ENCODE assay signal across 19 mouse cellular contexts in genomic region chr16:31609394-31610172, GRCm38 (mm10). TPM values are rescaled to one million over a fixed set of nuclear protein-coding genes. Genes with fewer than 3 reads are reported as not detected.
A peak's percentile ranks its signal among the peaks of the same experiment; 100 is the strongest.
DNase-seq lines count a peak whose midpoint lies in the region; ATAC-seq and TF ChIP-seq lines count a peak whose summit lies in the region.
"Had no signal": no experiment of that assay in that cellular context is flagged by ENCODE, and none has a peak within 500 bp of the region (broad histone marks: within the 10 kb centered on the region; RNA-seq: fewer than 3 reads in every experiment).

No protein-coding gene starts in this region.

- peak; percentile 33; the same call in 1 of the 2 replicates for TF ChIP-seq EP300 in liver, embryonic 14.5 days (IDR thresholded peaks at IDR 0.05; ENCODE audit: low read depth)

- 64% methylated on average over 10 of the region's 10 CpGs for WGBS in heart, embryonic 13.5 days
- 36% methylated on average over 10 of the region's 10 CpGs for WGBS in liver, embryonic 14.5 days (ENCODE audit: insufficient replicate concordance)

- H3K9ac ChIP-seq in heart, embryonic 13.5 days, result no peak overlapping the region
- peak overlapping the region; percentile 24; the same call in 1 of the 2 replicates for H3K9ac ChIP-seq in liver, embryonic 14.5 days (replicated peaks)
- H3K9ac ChIP-seq: embryonic facial prominence, embryonic 13.5 days; neural tube, embryonic 13.5 days had no signal

- TF ChIP-seq CTCF in G1E (IDR thresholded peaks at IDR 0.05; ENCODE audit: low read depth, low read length), result no peak
- no peak for TF ChIP-seq CTCF in embryonic fibroblast, embryonic 13.5 days (IDR thresholded peaks at IDR 0.05; ENCODE audit: borderline replicate concordance, insufficient read depth, low read length)
- no peak for TF ChIP-seq CTCF in liver, embryonic 14.5 days (IDR thresholded peaks at IDR 0.05; ENCODE audit: low read depth)

- H3K4me3 ChIP-seq in heart, embryonic 13.5 days, result no peak overlapping the region
- H3K4me3 ChIP-seq in G1E (ENCODE audit: low read depth, low read length), result no peak overlapping the region; the same call in 1 of the 2 replicates
- no peak overlapping the region for H3K4me3 ChIP-seq in embryonic fibroblast, embryonic 13.5 days (ENCODE audit: insufficient read depth, low read length)
- H3K4me3 ChIP-seq in liver, embryonic 14.5 days (ENCODE audit: insufficient read depth in 1 of 2, low read depth in 2 of 2, low read length in 2 of 2), result peak overlapping the region in 1 of 2 experiments; percentile 18; a peak in 1 of 4 replicates
- H3K4me3 ChIP-seq: embryonic facial prominence, embryonic 13.5 days; heart, adult 2 months; neural tube, embryonic 13.5 days had no signal

- intact Hi-C loops in heart, postnatal 36 days (cut with DNase I), result no loop called here
- intact Hi-C loops in left cerebral cortex, postnatal 14 days (cut with DNase I), result no loop called here

- no peaks in the 10 kb centered on the region for H3K9me3 ChIP-seq in heart, embryonic 13.5 days
- no peaks in the 10 kb centered on the region for H3K9me3 ChIP-seq in G1E (replicated peaks)
- no peaks in the 10 kb centered on the region for H3K9me3 ChIP-seq in liver, embryonic 14.5 days (ENCODE audit: control insufficient read depth, low read length)
- H3K9me3 ChIP-seq: embryonic facial prominence, embryonic 13.5 days; neural tube, embryonic 13.5 days had no signal

- peaks cover 21% of the 10 kb centered on the region for H3K4me1 ChIP-seq in heart, embryonic 13.5 days
- peaks cover 22% of the 10 kb centered on the region for H3K4me1 ChIP-seq in G1E (ENCODE audit: insufficient read depth, low read depth, low read length)
- no peaks in the 10 kb centered on the region for H3K4me1 ChIP-seq in embryonic fibroblast, embryonic 13.5 days (ENCODE audit: control insufficient read depth, insufficient read depth, low read length)
- peaks cover 39 to 51% of the 10 kb centered on the region in 2 experiments for H3K4me1 ChIP-seq in liver, embryonic 14.5 days (replicated peaks; ENCODE audit: control insufficient read depth in 2 of 2, insufficient read depth in 2 of 2, low read length in 1 of 2)

- no peaks in the 10 kb centered on the region for H3K36me3 ChIP-seq in heart, embryonic 13.5 days
- no peaks in the 10 kb centered on the region for H3K36me3 ChIP-seq in G1E (replicated peaks)
- no peaks in the 10 kb centered on the region for H3K36me3 ChIP-seq in liver, embryonic 14.5 days (replicated peaks; ENCODE audit: control insufficient read depth, insufficient read depth, low read depth)
- H3K36me3 ChIP-seq: embryonic facial prominence, embryonic 13.5 days; neural tube, embryonic 13.5 days had no signal

- ATAC-seq in heart, embryonic 13.5 days (ENCODE audit: extremely low read depth, insufficient number of reproducible peaks, low FRiP score, low TSS enrichment), result no peak
- ATAC-seq in G1E (ENCODE audit: extremely low read depth, insufficient number of reproducible peaks, low FRiP score, poor library complexity, severe bottlenecking), result peak; percentile 34; the same call in 1 of the 2 replicates
- ATAC-seq in liver, embryonic 14.5 days (ENCODE audit: insufficient read depth), result peak; percentile 82
- no peak for ATAC-seq in activated CD4-positive, CD25-positive, alpha-beta regulatory T cell, adult 4 months
- ATAC-seq: CD4-positive, CD25-positive, alpha-beta regulatory T cell, adult 4 months; forebrain, embryonic 16.5 days; Patski had no signal

- H3K27ac ChIP-seq in heart, embryonic 13.5 days (replicated peaks), result peak overlapping the region; percentile 42; the same call in 1 of the 2 replicates
- peak overlapping the region; percentile 71 for H3K27ac ChIP-seq in embryonic fibroblast, embryonic 13.5 days (ENCODE audit: insufficient read depth, low read length)
- peak overlapping the region; percentile 58 for H3K27ac ChIP-seq in liver, embryonic 14.5 days
- H3K27ac ChIP-seq: heart, adult 2 months; kidney, postnatal 0 days; macrophage had no signal

- TF ChIP-seq POLR2A in embryonic fibroblast, embryonic 13.5 days (IDR thresholded peaks at IDR 0.05; ENCODE audit: low read depth, low read length), result no peak

- H3K27me3 ChIP-seq in heart, embryonic 13.5 days (replicated peaks), result no peaks in the 10 kb centered on the region
- peaks cover 16% of the 10 kb centered on the region for H3K27me3 ChIP-seq in G1E (ENCODE audit: insufficient read depth, low read length)
- H3K27me3 ChIP-seq in liver, embryonic 14.5 days (ENCODE audit: control insufficient read depth, insufficient read depth, low read length), result no peaks in the 10 kb centered on the region
- H3K27me3 ChIP-seq: embryonic facial prominence, embryonic 13.5 days; neural tube, embryonic 13.5 days; Patski had no signal

- DNase-seq in heart, postnatal 36 days, result no peak
- no peak for DNase-seq in G1E (ENCODE audit: low spot score)
- DNase-seq in liver, embryonic 14.5 days (ENCODE audit: low read depth in 3 of 3, low spot score in 3 of 3), result peak in 1 of 3 experiments; percentile 39
- no peak for DNase-seq in left cerebral cortex, postnatal 14 days (ENCODE audit: low spot score in 2 of 2)
- no peak for DNase-seq in gastrocnemius, postnatal 4 days (ENCODE audit: low spot score in 2 of 2)
- DNase-seq: cerebellum, adult 18-20 months; heart, adult 2 months; lung, adult 18-20 months; right cerebral cortex, postnatal 4 days had no signal

- no peak overlapping the region for H3K4me2 ChIP-seq in heart, embryonic 13.5 days
- H3K4me2 ChIP-seq in liver, embryonic 14.5 days (ENCODE audit: low read depth), result peak overlapping the region; percentile 45
- H3K4me2 ChIP-seq: embryonic facial prominence, embryonic 13.5 days; neural tube, embryonic 13.5 days had no signal

RNA-seq across cellular contexts. Expression of gene Dlg1, which starts 53.7 kb away (rescaled TPM):
- 12.4 and 13.2 TPM in 2 replicates for polyA plus RNA-seq in heart, embryonic 13.5 days (2015; fragmentation: Nextera tagmentation; extraction: Ambion mirVana)
- total RNA-seq in heart, postnatal 36 days (2021), result 10 to 100 TPM; 51.8 to 53.4 TPM
- total RNA-seq in G1E (2014; fragmentation: Nextera tagmentation) (62.6 and 109 TPM in 2 replicates), G1E (2017) (47.9 and 60.7 TPM in 2 replicates)
- 11.2 and 12.5 TPM in 2 replicates for polyA plus RNA-seq in G1E (2012)
- polyA plus RNA-seq in embryonic fibroblast, embryonic 13.5 days (2011; ENCODE audit: insufficient read length, low read depth, missing spikeins), result 127 and 144 TPM in 2 replicates
- 8.1 and 12.9 TPM in 2 replicates for polyA plus RNA-seq in liver, embryonic 14.5 days (2012; rRNA removed)
- polyA plus RNA-seq in liver, embryonic 14.5 days (2014; fragmentation: Nextera tagmentation; extraction: Ambion mirVana), result 7.3 and 8.7 TPM in 2 replicates
- 100 to 1,000 TPM; 148 to 158 TPM for total RNA-seq in left cerebral cortex, postnatal 14 days (2021)
- 10 to 100 TPM; 20.6 to 29.1 TPM for polyA plus RNA-seq in activated CD4-positive, CD25-positive, alpha-beta regulatory T cell, adult 4 months (2017; shearing (Covaris generic))
- total RNA-seq in gastrocnemius, postnatal 4 days (2021), result 10 to 100 TPM; 44.2 to 48.5 TPM

Comparison
In these comparisons a context has a peak if more than half of its experiments do, and no peak if none do; other contexts are left out.
1. ATAC-seq: peak in G1E (single experiment) and liver, embryonic 14.5 days (single experiment); none in heart, embryonic 13.5 days (single experiment) and activated CD4-positive, CD25-positive, alpha-beta regulatory T cell, adult 4 months (single experiment).
2. Peak in every context shown above with its lines, with median percentiles within 50 percentile points of each other: H3K27ac ChIP-seq.